Mouse (Mus musculus) stomach, embryonic 15.5 days (tissue): Measurements from ENCODE around the gene Hoxc10. TPM values are rescaled to one million over a fixed set of nuclear protein-coding genes. Genes with fewer than 3 reads are reported as not detected.

Experiments used
- ATAC-seq: fragments of 200-750 bp; cut with Nextera tagmentation; 2 replicates; pipeline ENCODE4 v1.8.0; 2017; ENCODE audit warnings: low read depth, moderate number of reproducible peaks, moderate TSS enrichment; ENCODE audit not compliant: insufficient read depth, low FRiP score
- H3K27ac ChIP-seq: fragments of 300-500 bp; sonication (generic); 2 replicates; pipeline ENCODE4 v1.5.1; 2015; ENCODE audit warnings: mild to moderate bottlenecking, inconsistent platforms
- H3K27me3 ChIP-seq: fragments of 300-500 bp; sonication (generic); replicated peaks from 2 replicates; pipeline ENCODE4 v1.6.1; 2015; ENCODE audit warnings: inconsistent platforms
- H3K36me3 ChIP-seq: fragments of 300-500 bp; sonication (generic); 2 replicates; pipeline ENCODE4 v1.6.1; 2015; ENCODE audit warnings: inconsistent platforms
- H3K4me1 ChIP-seq: fragments of 300-500 bp; sonication (generic); 2 replicates; pipeline ENCODE4 v1.6.1; 2015; ENCODE audit warnings: inconsistent platforms
- H3K4me2 ChIP-seq: fragments of 300-500 bp; sonication (generic); 2 replicates; pipeline ENCODE4 v1.6.1; 2015; ENCODE audit warnings: mild to moderate bottlenecking, inconsistent platforms
- H3K4me3 ChIP-seq: fragments of 300-500 bp; sonication (generic); replicated peaks from 2 replicates; pipeline ENCODE4 v1.5.1; 2015; ENCODE audit warnings: inconsistent platforms
- H3K9ac ChIP-seq: fragments of 300-500 bp; sonication (generic); 2 replicates; pipeline ENCODE4 v1.6.1; 2015; ENCODE audit warnings: inconsistent platforms
- H3K9me3 ChIP-seq: fragments of 300-500 bp; sonication (generic); 2 replicates; pipeline ENCODE4 v1.6.1; 2016; ENCODE audit warnings: inconsistent platforms
- WGBS: fragments of 180-500 bp; shearing (Covaris S2); methylation state at CpG from one replicate; pipeline ENCODE4 v1.1.7; 2015; 5-methylcytosine and 5-hydroxymethylcytosine counted together
- polyA plus RNA-seq: library from polyadenylated mRNA; unstranded; fragments of >200 nt; fragmentation: Nextera tagmentation; extraction: Ambion mirVana; gene quantifications from 2 replicates; pipeline ENCODE4 v1.2.1, GENCODE M21; 2015

The Hoxc10 gene
- polyA plus RNA-seq, 1 experiment from 2014 or later: 0.31 TPM

DNA sequence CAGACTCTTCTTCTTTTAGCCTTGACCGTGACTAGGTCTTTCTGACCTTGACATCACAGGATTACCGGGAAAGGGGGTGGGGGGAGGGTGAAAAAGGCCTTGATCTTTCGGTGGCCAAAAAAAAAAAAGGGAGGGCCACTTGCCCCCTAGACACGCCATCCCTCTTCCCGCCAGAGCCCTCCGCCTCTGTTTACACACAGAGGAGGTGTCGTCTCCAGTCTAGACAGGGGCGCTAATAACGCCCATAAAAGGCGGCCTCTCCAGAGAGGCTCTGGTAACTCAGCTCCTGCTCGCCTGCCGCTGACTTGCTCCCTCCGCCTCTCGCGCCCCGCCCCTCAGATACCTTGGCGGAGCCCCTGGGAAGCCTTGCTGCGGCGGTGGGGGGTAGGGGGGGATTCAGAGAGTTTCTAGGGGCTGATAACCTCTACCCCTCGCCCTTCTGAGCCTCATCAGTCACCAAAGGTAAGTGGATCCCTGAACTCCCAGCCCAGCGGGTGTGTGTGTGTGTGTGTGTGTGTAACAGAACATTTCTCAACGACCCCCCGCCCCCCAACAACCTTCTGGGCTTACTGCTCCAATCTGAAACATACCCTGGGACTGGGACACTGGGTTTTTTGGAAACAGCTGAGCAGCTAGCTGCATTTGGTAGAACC lies 34.8 kb upstream of the Hoxc10 start:
- Histone ChIP-seq H3K36me3 (no peaks in the 10 kb centered on the region), H3K9me3 (no peaks in the 10 kb centered on the region), H3K27me3 (peaks cover 100% of the 10 kb centered on the region), H3K9ac (no peak overlapping the region), H3K27ac (no peak overlapping the region), H3K4me3 (no peak overlapping the region), H3K4me1 (no peaks in the 10 kb centered on the region), H3K4me2 (no peak overlapping the region)
- WGBS: 1% methylated on average over 23 of the region's 23 CpGs
- no peak for ATAC-seq

DNA sequence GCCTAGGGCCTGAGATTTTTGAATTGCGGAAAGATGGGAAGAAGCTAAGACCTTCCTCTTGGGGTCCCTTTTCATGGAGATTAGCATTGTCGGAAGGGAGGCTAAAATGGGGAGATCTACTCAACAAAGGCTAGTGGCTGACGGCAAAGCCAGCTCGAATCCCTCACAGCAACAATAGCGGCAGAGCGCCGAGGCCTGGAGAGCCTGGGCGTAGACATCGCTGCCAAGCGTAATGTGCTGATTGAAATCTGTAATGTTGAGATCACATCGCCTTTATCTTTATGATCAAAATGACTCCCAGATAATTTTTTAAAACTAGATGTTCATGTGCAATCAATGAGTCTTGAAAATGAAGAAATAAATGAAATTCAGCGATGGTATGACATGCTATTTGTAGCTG lies 32.2 kb upstream of the Hoxc10 start:
- Histone ChIP-seq H3K27ac (no peak overlapping the region), H3K9me3 (no peaks in the 10 kb centered on the region), H3K27me3 (peaks cover 99% of the 10 kb centered on the region), H3K4me2 (no peak overlapping the region), H3K36me3 (no peaks in the 10 kb centered on the region), H3K9ac (no peak overlapping the region), H3K4me3 (no peak overlapping the region), H3K4me1 (peaks cover 3% of the 10 kb centered on the region; the same call in 1 of the 2 replicates)
- ATAC-seq: no peak
- WGBS: 4% methylated on average over 12 of the region's 12 CpGs

DNA sequence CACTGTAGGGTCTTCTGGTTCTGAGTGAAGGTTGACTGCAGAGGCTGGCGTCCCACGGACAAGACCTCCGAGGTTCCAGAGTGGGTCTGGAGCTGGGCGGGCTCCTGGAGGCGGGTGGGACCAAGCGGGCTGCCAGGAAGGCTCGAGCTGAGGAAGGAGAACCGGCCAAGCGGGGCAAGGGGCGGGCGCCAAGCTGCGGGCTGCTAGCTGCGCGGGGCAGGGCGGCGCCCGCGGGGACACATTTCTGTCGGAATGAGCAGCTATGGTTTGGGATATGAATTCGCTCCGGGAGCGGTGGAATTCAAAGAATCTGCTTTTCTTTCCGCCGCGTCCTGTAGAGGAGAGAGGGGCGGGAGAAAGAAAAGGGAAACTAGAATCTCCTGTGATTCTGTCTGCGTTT lies 31.7 kb upstream of the Hoxc10 start:
- H3K4me2 ChIP-seq: no peak overlapping the region
- H3K4me1 ChIP-seq: peaks cover 3% of the 10 kb centered on the region; the same call in 1 of the 2 replicates
- no peaks in the 10 kb centered on the region for H3K9me3 ChIP-seq
- peaks cover 99% of the 10 kb centered on the region for H3K27me3 ChIP-seq
- no peak overlapping the region for H3K9ac ChIP-seq
- H3K36me3 ChIP-seq: no peaks in the 10 kb centered on the region
- H3K27ac ChIP-seq: no peak overlapping the region
- H3K4me3 ChIP-seq: peak overlapping the region; percentile 3; the same call in 1 of the 2 replicates
- under 1% methylated on average over 27 of the region's 27 CpGs for WGBS
- no peak for ATAC-seq

DNA sequence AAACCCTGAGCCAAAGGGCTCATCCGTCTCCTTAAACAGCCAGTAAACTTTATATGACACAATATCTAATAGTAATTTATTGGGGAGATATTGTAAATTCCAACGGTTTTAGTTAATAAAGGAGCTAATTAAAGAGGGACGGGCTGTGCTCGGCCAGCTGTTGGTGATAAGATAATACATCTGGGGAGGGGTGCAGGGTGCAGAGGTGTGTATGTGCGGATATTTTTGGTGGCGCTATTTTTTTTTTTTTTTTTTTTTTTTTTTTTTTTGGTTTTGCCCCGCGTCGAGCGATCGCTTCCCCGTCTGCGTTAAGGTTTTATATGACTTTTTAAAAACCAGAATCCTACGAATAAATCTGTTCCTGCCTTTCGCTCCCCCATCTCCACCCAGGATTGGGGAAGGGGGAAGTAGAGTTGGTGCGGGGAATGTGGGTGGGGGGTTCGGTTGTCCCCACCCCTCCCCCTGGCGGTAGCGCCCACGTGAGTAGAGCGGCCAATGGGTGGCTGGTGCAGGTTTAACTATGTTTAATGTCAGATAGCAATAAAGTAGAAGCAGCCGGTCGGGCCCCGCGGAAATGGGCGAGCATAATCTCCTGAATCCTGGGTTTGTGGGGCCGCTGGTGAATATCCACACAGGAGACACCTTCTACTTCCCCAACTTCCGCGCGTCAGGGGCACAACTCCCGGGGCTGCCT lies 30.2 kb upstream of the Hoxc10 start, which contains the start of gene Hoxc12:
TSS of gene Hoxc12 (plus strand) at position 479 of the 694 bp plus-strand sequence.
- Histone ChIP-seq H3K27ac (no peak within 1 kb of the TSS), H3K9ac (no peak within 1 kb of the TSS), H3K9me3 (no peaks in the 10 kb centered on the region), H3K27me3 (peaks cover 99% of the 10 kb centered on the region), H3K4me3 (no peak within 1 kb of the TSS), H3K36me3 (no peaks in the 10 kb centered on the region), H3K4me1 (peaks cover 3% of the 10 kb centered on the region; the same call in 1 of the 2 replicates), H3K4me2 (no peak within 1 kb of the TSS)
- ATAC-seq: no peak
- 1% methylated on average over 31 of the region's 31 CpGs for WGBS

DNA sequence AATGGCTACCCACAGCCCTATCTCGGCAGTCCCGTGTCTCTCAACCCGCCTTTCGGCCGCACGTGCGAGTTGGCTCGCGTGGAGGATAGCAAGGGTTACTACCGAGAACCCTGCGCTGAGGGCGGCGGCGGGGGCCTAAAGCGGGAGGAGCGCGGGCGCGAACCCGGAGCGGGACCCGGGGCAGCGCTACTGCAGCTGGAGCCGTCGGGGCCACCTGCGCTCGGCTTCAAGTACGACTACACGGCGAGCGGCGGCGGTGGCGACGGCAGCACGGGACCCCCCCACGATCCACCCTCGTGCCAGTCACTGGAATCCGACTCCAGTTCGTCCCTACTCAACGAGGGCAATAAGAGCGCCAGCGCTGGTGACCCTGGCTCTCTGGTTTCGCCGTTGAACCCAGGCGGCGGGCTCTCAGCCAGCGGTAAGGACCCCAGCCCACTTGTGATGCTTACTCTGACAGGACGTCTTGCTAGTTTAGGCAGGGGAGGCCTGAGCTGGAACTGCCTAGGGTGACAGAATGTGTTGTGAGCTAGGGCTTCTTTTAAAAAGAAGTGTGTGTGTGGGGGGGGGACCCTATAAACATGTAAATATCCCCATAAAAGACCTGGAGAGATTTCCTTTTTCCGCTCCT lies 29.4 kb upstream of the Hoxc10 start:
- no peak for ATAC-seq
- Histone ChIP-seq H3K9me3 (no peaks in the 10 kb centered on the region), H3K27ac (no peak overlapping the region), H3K4me2 (no peak overlapping the region), H3K4me1 (peaks cover 3% of the 10 kb centered on the region; the same call in 1 of the 2 replicates), H3K36me3 (no peaks in the 10 kb centered on the region), H3K9ac (no peak overlapping the region), H3K4me3 (no peak overlapping the region), H3K27me3 (peaks cover 99% of the 10 kb centered on the region)
- WGBS: under 1% methylated on average over 50 of the region's 50 CpGs

DNA sequence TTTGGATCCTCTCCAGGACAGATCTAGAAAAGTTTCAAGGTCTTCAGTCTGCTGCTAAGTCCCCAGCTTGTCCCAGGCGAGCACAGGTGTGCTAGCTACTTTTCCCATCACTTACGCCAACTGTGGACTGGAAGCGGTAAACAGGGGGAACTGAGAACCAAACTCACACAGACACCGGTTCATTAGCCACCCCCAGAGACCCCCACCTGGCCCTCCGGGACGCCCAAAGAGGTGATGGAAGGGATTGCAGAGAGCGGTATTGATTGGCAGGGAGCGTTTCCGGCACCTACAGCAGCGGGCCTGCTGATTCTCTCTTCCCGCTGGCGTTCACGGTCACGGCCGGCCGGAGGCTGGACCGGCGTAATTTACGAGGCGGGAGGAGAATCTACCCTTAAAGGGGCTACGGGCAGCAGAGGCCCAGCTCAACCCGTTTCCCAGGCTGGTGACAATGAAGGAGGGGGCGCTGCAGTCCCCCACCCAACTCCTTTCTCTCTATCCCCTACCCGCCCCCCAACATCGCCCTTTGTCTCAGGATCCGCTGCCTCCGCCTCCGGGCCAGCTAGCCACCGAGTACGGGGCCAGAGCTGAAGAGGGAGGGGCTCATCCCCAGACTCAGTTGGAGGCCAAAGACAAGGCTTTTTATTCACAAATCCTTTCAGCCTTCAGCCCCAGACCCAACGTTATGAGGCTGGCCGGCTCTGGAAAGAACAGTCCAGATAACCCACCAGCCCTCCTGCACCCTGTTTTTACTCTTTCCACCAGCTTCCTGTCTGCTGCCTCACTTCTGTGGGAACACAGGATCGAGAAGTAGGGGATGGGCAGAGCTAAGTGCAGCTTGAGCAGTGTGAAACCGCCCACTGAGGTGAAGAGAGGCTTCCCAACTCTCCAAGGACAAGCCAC lies 27.1 kb upstream of the Hoxc10 start:
- peaks cover 98% of the 10 kb centered on the region for H3K27me3 ChIP-seq
- H3K4me3 ChIP-seq: no peak overlapping the region
- no peaks in the 10 kb centered on the region for H3K36me3 ChIP-seq
- H3K9me3 ChIP-seq: no peaks in the 10 kb centered on the region
- peaks cover 3% of the 10 kb centered on the region; the same call in 1 of the 2 replicates for H3K4me1 ChIP-seq
- no peak overlapping the region for H3K27ac ChIP-seq
- no peak overlapping the region for H3K9ac ChIP-seq
- ATAC-seq: no peak
- WGBS: under 1% methylated on average over 34 of the region's 34 CpGs
- no peak overlapping the region for H3K4me2 ChIP-seq

DNA sequence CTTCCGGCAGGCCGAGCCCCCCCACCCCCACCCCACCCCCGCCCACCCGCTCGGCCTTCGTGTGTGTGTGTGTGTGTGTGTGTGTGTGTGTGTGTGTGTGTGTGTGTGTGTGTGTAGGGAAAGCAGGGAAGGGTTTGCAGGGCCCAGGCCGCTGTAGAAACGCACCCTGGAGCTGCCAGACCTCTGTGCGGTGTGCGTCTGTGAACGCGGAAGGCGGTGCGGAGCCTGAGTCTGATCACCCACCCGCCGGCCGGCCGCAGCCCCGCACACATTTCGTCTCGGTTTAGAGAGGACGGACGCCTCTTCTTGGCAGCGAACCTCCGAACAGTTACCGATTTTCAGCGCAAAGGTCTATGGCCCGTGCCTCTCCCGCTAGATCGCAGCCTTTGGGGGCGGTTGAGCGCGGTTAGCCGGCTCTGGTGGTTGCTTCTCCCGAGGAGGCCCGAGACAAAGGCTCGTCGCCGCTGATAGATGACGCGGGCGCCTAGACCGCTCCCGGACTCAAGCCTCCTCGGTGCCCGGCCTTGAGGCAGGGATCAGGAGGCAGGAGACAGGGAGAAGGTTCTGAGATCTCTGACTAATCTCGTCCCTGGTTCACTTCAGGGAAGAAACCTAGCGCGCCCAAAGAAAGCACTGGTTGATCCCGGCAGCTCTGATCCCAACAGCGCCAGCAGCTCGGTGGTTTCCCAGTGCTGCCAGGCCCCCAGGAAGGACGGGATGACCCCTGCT lies 23.7 kb upstream of the Hoxc10 start:
- no peaks in the 10 kb centered on the region for H3K9me3 ChIP-seq
- whole genome bisulfite sequencing: under 1% methylated on average over 53 of the region's 53 CpGs
- no peak overlapping the region for H3K9ac ChIP-seq
- peak overlapping the region; percentile 13; the same call in 1 of the 2 replicates for H3K4me2 ChIP-seq
- H3K27me3 ChIP-seq: peaks cover 98% of the 10 kb centered on the region
- H3K4me3 ChIP-seq: no peak overlapping the region; the same call in 1 of the 2 replicates
- H3K27ac ChIP-seq: no peak overlapping the region
- no peaks in the 10 kb centered on the region for H3K36me3 ChIP-seq
- ATAC-seq: no peak
- no peaks in the 10 kb centered on the region for H3K4me1 ChIP-seq

DNA sequence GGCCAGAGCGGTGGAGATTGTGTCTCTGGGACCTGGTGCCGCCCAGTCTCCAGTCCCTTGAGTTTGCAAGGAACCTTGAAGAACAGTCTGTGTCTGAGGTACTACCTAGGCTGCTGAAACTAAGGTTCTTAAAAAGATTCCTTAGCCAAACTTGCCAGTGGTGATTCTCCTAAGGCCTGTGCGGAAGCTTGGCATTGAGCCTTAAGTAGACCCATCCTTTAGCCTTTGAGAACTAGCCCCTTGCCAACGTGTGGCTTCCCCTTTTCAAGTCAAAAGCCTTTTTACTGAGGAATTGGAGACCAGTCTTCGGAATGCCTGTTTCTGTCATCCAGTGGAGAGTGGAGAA lies 23.2 kb upstream of the Hoxc10 start:
- Histone ChIP-seq H3K4me3 (no peak overlapping the region), H3K9me3 (no peaks in the 10 kb centered on the region), H3K9ac (no peak overlapping the region), H3K4me2 (no peak overlapping the region), H3K27me3 (peaks cover 98% of the 10 kb centered on the region), H3K36me3 (no peaks in the 10 kb centered on the region), H3K4me1 (no peaks in the 10 kb centered on the region), H3K27ac (no peak overlapping the region)
- 3% methylated on average over 5 of the region's 5 CpGs for WGBS
- ATAC-seq: no peak

DNA sequence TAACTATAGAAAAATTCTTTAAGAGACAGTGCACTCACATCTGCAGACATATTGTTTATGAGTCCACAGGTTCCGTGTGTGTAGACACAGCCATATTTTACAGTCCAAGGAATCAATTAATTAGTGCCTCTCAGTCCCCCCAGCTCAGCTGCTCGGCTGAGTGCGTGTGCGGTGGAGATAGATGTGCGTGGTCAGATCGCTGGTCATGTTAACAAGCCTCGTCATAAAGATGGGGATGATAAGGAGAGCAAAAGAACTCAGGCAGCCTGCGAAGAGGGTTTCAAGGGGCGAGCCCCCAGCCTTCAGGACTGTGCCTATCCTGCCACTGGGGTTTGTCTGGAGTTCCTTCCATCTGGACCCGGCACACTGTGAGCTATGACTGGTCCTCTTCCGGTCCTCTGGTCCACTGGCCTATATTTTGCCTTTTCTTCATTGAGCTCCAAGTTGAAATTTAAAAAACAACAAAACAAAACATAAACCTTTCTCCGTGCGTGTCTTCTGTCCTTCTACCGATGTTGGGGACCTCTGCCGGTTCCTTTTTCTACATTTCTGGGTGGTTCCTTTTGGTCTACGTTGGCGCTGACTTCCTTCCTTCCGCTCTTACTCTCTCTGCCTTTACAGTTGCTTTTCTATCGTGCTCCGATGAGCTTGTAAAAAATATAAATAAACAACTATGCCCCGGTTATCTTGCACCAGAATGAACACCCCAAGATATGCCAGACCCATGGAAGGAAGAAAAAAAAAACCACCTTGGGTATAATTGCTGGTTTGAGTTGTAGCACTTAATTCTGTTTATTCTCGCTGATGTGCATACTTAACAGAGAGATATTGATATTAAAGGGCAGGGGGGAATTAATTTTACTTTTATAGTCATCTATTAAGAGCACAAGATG lies 21.2 kb upstream of the Hoxc10 start:
- no peak overlapping the region for H3K4me3 ChIP-seq
- H3K4me2 ChIP-seq: no peak overlapping the region
- H3K9me3 ChIP-seq: no peaks in the 10 kb centered on the region
- H3K4me1 ChIP-seq: no peaks in the 10 kb centered on the region
- no peaks in the 10 kb centered on the region for H3K36me3 ChIP-seq
- ATAC-seq: no peak
- peaks cover 93% of the 10 kb centered on the region for H3K27me3 ChIP-seq
- 11% methylated on average over 22 of the region's 22 CpGs for WGBS
- H3K27ac ChIP-seq: no peak overlapping the region
- H3K9ac ChIP-seq: no peak overlapping the region

DNA sequence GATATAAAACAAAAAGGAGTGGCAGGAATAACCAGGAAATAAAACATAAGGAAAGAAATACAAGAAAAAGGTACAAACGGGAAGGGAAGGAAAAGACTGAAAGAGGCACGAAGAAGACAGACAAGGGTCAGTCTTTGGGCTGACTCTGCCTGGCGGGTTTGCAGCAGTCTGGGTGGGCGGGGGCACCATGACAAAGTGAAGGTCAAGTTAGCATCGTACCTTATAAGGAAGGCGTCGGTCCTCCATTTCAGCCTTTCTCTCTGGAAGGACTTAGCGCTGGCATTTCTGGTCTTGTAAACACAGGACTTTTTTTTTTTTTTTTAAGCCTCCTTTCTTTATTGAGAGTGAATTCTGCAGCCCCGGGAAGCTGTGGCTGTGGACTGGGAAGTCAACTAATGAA lies 19.3 kb upstream of the Hoxc10 start:
- Histone ChIP-seq H3K9ac (no peak overlapping the region), H3K4me1 (no peaks in the 10 kb centered on the region), H3K27ac (no peak overlapping the region), H3K4me2 (no peak overlapping the region), H3K9me3 (no peaks in the 10 kb centered on the region), H3K36me3 (no peaks in the 10 kb centered on the region), H3K27me3 (peaks cover 93% of the 10 kb centered on the region), H3K4me3 (no peak overlapping the region)
- no peak for ATAC-seq
- WGBS: 1% methylated on average over 9 of the region's 9 CpGs
